Mouse (Mus musculus) neural tube, embryonic 14.5 days (tissue): ENCODE measurements around the gene Lrmp. TPM values are rescaled to one million over a fixed set of nuclear protein-coding genes. Genes with fewer than 3 reads are reported as not detected.

Experiments used
- ATAC-seq: fragments of 200-750 bp; cut with Nextera tagmentation; 2 replicates; pipeline ENCODE4 v1.8.0; 2017; ENCODE audit warnings: low read depth, mild to moderate bottlenecking, moderate TSS enrichment, moderate library complexity
- H3K27ac ChIP-seq: fragments of 300-500 bp; sonication (generic); 2 replicates; pipeline ENCODE4 v1.5.1; 2014; ENCODE audit warnings: low read depth, mild to moderate bottlenecking, control low read depth, low read length, moderate library complexity, mixed read lengths
- H3K27me3 ChIP-seq: fragments of 300-500 bp; sonication (generic); 2 replicates; pipeline ENCODE4 v1.6.1; 2014; ENCODE audit warnings: low read length; ENCODE audit not compliant: control insufficient read depth, insufficient read depth
- H3K36me3 ChIP-seq: fragments of 300-500 bp; sonication (generic); 2 replicates; pipeline ENCODE4 v1.6.1; 2014; ENCODE audit warnings: low read length, mixed read lengths; ENCODE audit not compliant: control insufficient read depth, insufficient read depth
- H3K4me1 ChIP-seq: fragments of 300-500 bp; sonication (generic); 2 replicates; pipeline ENCODE4 v1.6.1; 2014; ENCODE audit warnings: low read length; ENCODE audit not compliant: control insufficient read depth, insufficient read depth
- H3K4me2 ChIP-seq: fragments of 300-500 bp; sonication (generic); 2 replicates; pipeline ENCODE4 v1.6.1; 2014; ENCODE audit warnings: mild to moderate bottlenecking, low read depth, low read length, control low read depth
- H3K4me3 ChIP-seq: fragments of 300-500 bp; sonication (generic); 2 replicates; pipeline ENCODE4 v1.5.1; 2014; ENCODE audit warnings: low read depth, low read length, control low read depth, mixed read lengths
- H3K9ac ChIP-seq: fragments of 300-500 bp; sonication (generic); replicated peaks from 2 replicates; pipeline ENCODE4 v1.6.1; 2014; ENCODE audit warnings: low read depth, mild to moderate bottlenecking, control low read depth, low read length, mixed read lengths
- H3K9me3 ChIP-seq: fragments of 300-500 bp; sonication (generic); 2 replicates; pipeline ENCODE4 v1.6.1; 2016; ENCODE audit warnings: low read length; ENCODE audit not compliant: control insufficient read depth
- WGBS: fragments of 180-500 bp; shearing (Covaris S2); extraction: QIAGEN DNeasy Blood & Tissue Kit; methylation state at CpG from one replicate; pipeline ENCODE4 v1.1.7; 2014; 5-methylcytosine and 5-hydroxymethylcytosine counted together
- polyA plus RNA-seq: library from polyadenylated mRNA; unstranded; fragments of >200 nt; fragmentation: Nextera tagmentation; extraction: Ambion mirVana; gene quantifications from 2 replicates; pipeline ENCODE4 v1.2.1, GENCODE M21; 2014

The Lrmp gene
- polyA plus RNA-seq, 1 experiment from 2014 or later = 0.37 TPM

GRCm38 (mm10) chr6:145202432-145203125 lies 87.1 kb downstream of the Lrmp start:
- Histone ChIP-seq H3K27me3 (no peaks in the 10 kb centered on the region), H3K9me3 (no peaks in the 10 kb centered on the region), H3K9ac (no peak overlapping the region), H3K4me1 (no peaks in the 10 kb centered on the region), H3K4me2 (no peak overlapping the region), H3K27ac (no peak overlapping the region), H3K36me3 (no peaks in the 10 kb centered on the region), H3K4me3 (no peak overlapping the region)
- no peak for ATAC-seq
- WGBS = 87% methylated on average over 13 of the region's 13 CpGs

- ATAC-seq = no peak
- no peaks in the 10 kb centered on the region for H3K9me3 ChIP-seq
- H3K36me3 ChIP-seq = no peaks in the 10 kb centered on the region
- no peak overlapping the region for H3K4me3 ChIP-seq
- H3K27me3 ChIP-seq = no peaks in the 10 kb centered on the region
- H3K27ac ChIP-seq = no peak overlapping the region
- WGBS = 92% methylated on average over 6 of the region's 6 CpGs
- H3K9ac ChIP-seq = no peak overlapping the region
- no peaks in the 10 kb centered on the region for H3K4me1 ChIP-seq
- H3K4me2 ChIP-seq = no peak overlapping the region
Measured at GRCm38 (mm10) chr6:145204440-145204839, 89.0 kb downstream of the Lrmp start.

GRCm38 (mm10) chr6:145205142-145205541 lies 89.7 kb downstream of the Lrmp start:
- WGBS = 74% methylated on average over 10 of the region's 10 CpGs
- Histone ChIP-seq H3K36me3 (no peaks in the 10 kb centered on the region), H3K9me3 (no peaks in the 10 kb centered on the region)

GRCm38 (mm10) chr6:145210056-145210680 lies 94.7 kb downstream of the Lrmp start:
- Histone ChIP-seq H3K27ac (peak overlapping the region; percentile 2; the same call in 1 of the 2 replicates), H3K4me3 (peak overlapping the region; percentile 23), H3K4me1 (peaks cover 10% of the 10 kb centered on the region), H3K9ac (no peak overlapping the region), H3K27me3 (no peaks in the 10 kb centered on the region), H3K36me3 (no peaks in the 10 kb centered on the region), H3K4me2 (peak overlapping the region; percentile 46), H3K9me3 (no peaks in the 10 kb centered on the region)
- WGBS = 32% methylated on average over 8 of the region's 8 CpGs
- ATAC-seq = no peak

More at GRCm38 (mm10) chr6:145205142-145205541, 89.7 kb downstream of the Lrmp start:
- Histone ChIP-seq H3K4me1 (no peaks in the 10 kb centered on the region), H3K9ac (no peak overlapping the region), H3K27ac (no peak overlapping the region), H3K4me2 (no peak overlapping the region), H3K4me3 (no peak overlapping the region), H3K27me3 (no peaks in the 10 kb centered on the region)
- no peak for ATAC-seq

- Histone ChIP-seq H3K4me2 (peak within 1 kb of the TSS; percentile 89), H3K27me3 (no peaks in the 10 kb centered on the region), H3K4me1 (peaks cover 10% of the 10 kb centered on the region), H3K27ac (peak within 1 kb of the TSS; percentile 94), H3K4me3 (peak within 1 kb of the TSS; percentile 78), H3K9ac (peak within 1 kb of the TSS; percentile 90), H3K9me3 (no peaks in the 10 kb centered on the region), H3K36me3 (0 out of 2 replicates have a peak, but pooled peaks cover under 1% of the 10 kb centered on the region)
- 0% methylated on average over 36 of the region's 36 CpGs for WGBS
- peak; percentile 100 for ATAC-seq
Measured at GRCm38 (mm10) chr6:145210816-145211338, 95.4 kb downstream of the Lrmp start, which contains the start of the genes Casc1 and Etfrf1. Gene Casc1 (minus strand): TSS chr6:145211005. Gene Etfrf1 (plus strand): TSS chr6:145211134.

GRCm38 (mm10) chr6:145211376-145212305 lies 96.2 kb downstream of the Lrmp start:
- H3K27ac ChIP-seq = peak overlapping the region; percentile 94
- 4% methylated on average over 21 of the region's 21 CpGs for WGBS
- H3K36me3 ChIP-seq = 0 out of 2 replicates have a peak, but pooled peaks cover 5% of the 10 kb centered on the region
- H3K4me1 ChIP-seq = peaks cover 10% of the 10 kb centered on the region
- peak overlapping the region; percentile 78 for H3K4me3 ChIP-seq
- ATAC-seq = peak; percentile 40
- H3K4me2 ChIP-seq = peak overlapping the region; percentile 89
- no peaks in the 10 kb centered on the region for H3K9me3 ChIP-seq
- H3K9ac ChIP-seq = peak overlapping the region; percentile 90
- H3K27me3 ChIP-seq = no peaks in the 10 kb centered on the region

GRCm38 (mm10) chr6:145213916-145214315 lies 98.5 kb downstream of the Lrmp start:
- Histone ChIP-seq H3K9ac (no peak overlapping the region), H3K4me3 (no peak overlapping the region), H3K4me1 (peaks cover 10% of the 10 kb centered on the region), H3K27me3 (no peaks in the 10 kb centered on the region), H3K36me3 (0 out of 2 replicates have a peak, but pooled peaks cover 5% of the 10 kb centered on the region), H3K9me3 (no peaks in the 10 kb centered on the region), H3K27ac (no peak overlapping the region), H3K4me2 (no peak overlapping the region)
- ATAC-seq = no peak
- 88% methylated on average over 2 of the region's 2 CpGs for WGBS

GRCm38 (mm10) chr6:145215826-145216225 lies 100.4 kb downstream of the Lrmp start:
- Histone ChIP-seq H3K9ac (no peak overlapping the region), H3K4me2 (no peak overlapping the region), H3K9me3 (no peaks in the 10 kb centered on the region), H3K27ac (no peak overlapping the region), H3K27me3 (no peaks in the 10 kb centered on the region), H3K4me1 (peaks cover 10% of the 10 kb centered on the region), H3K4me3 (no peak overlapping the region), H3K36me3 (peaks cover 14% of the 10 kb centered on the region)
- ATAC-seq = no peak
- WGBS = 91% methylated on average over 3 of the region's 3 CpGs
